Mouse (Mus musculus): ENCODE measurements around the gene Lrig1.

DNA sequence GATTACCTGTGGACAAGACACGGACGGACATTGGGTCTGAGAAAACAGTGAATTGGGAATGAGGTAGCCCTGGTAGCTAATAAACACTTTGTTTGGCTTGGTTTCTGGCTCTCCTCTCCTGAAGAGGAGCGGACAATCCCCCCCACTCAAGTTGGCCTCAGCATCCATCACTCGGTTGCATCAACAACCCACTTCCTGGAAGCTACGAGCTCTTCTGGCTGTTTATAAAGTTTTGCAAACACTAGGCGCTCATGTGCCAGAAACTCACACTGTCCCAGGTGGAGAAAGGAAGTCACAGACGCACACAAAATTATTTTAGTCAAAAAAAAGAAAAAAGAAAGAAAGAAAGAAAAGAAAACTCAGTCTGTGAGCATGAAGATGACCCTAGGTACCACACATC lies 9.7 kb downstream of the Lrig1 start:
- TF ChIP-seq CTCF (IDR thresholded peaks at IDR 0.05; ENCODE audit: insufficient read depth, low read depth, low read length) (no peak), POLR2A (IDR thresholded peaks at IDR 0.05; ENCODE audit: insufficient read depth, low read depth, low read length) (no peak)
